Mouse (Mus musculus) natural killer cell, adult 2 months (primary cell): Measurements from ENCODE around the gene Dnajc22.
"Not testable (repeated sequence)": the region's sequence is repeated elsewhere in the genome, so short reads cannot be mapped to it uniquely, and the experiment has no call there.

Source experiments
- DNase-seq, 2 experiments: peaks; one replicate each; pipeline ENCODE4 v3.0.0; 2022; ENCODE audit warnings: low spot score in 2 of 2

Gene Dnajc22

DNA sequence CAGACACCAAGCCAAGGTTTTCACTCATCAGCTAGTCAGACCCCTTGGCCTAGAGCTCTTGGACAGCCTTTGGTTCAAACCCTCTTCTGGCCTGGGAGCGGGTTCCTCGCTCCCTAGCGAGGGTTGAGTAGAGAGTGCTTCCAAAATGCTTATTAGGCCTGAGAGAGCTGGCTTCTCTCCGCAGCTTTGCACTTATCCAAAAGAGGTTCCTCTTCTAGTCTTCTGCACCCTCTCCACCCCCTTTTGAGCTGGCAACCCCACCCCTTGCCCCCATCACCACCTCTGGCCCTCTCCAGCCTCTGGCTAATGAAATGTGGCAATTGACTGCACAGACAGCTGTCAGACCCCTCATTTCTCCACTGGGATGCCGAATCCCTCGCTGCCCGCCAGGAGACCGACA lies at the start of gene Dnajc22:
Gene Dnajc22 (plus strand): TSS at position 301 of the 400 bp plus-strand sequence.
- no peak for DNase-seq

DNA sequence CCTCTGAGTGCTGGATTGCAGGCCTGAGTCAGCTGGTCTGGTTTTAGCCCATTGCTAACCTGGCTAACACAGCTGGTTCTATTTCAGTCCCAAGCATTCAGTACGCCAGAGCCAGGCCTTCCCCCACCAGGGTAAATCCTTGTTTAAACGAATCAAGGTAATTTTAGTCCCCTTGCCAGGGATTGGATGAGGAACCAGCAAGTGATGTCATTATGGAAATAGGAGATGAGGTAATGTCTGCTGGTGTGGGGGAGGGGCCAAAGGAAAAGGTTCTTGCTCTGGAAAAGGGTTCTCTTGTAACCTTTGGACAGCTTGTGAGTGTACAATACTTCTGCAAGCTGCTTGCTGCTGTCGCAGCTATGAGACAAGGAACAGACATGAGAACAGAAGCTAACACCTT lies 48.1 kb upstream of the Dnajc22 start:
- no peak for DNase-seq

DNA sequence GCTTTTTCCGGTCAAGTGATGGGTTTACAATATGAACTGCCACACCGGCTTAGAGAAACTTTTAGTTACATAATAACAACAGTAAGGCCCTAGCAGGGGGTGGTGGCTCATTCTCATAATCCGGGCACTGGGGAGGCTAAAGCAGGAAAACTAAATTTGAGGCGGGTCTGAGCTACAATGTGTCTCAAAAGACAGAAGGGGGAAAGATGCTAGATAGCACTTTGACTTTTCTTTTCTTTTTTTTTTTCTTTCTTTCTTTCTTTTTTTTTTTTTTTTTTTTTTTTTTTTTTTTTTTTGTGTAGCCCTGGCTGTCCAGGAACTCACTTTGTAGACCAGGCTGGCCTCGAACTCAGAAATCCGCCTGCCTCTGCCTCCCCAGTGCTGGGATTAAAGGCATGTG lies 47.2 kb upstream of the Dnajc22 start:
- not testable (repeated sequence) for DNase-seq

DNA sequence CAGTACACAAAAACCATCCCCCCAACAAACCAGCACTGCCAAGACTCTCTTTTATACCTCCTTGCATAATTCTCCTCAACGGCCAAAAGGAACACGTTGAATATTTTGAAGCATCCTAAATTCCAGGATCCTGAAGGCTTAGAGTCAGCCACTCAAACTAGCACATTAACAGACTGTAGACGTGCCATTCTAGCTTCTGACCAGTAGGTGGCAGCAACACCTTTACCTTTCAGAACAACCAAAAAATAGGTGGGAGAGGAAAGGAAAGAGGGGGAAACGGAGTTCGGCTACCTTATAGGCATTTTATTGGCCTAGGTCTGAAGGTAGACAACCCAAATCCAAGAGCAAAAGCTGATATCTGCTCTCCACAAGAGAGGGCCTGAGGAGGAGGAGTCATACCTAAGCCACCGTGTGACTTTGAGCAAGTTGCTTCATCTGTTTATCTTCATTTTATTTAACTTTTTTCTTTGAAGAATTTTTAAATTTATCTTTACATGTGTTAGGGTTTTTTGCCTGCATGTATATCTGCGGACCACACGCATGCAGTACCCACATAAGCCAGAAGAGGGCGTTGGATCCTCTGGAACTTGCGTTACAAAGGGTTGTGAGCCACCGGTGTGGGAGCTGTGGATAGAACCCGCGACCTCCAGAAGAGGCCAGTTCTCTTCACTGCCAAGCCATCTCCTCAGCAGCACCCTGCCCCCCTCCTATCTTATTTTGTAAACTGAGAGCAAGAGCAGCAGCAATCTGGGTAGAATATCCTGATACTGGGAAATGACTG lies 43.3 kb upstream of the Dnajc22 start:
- peak; percentile 42 to 50 for DNase-seq

DNA sequence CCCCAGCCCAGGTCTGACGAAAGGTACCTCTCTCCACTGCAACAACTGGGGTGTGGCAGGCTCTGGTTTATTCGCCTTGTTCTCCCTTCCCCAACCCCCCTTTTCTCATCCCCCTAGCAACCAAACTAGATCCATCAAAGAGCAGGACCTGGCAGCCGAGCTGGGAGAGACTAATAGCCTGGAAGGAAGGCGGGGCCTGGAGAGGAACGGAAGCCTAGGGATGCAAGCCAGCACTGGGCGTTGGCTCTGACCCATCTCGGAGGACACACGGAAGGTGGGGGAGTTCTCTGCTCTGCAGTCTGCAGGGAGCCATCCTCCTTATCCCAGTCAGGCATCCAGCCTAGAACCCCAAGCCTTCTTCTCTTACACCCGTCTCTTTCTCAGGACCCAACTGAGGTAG lies 39.6 kb upstream of the Dnajc22 start:
- no peak for DNase-seq

DNA sequence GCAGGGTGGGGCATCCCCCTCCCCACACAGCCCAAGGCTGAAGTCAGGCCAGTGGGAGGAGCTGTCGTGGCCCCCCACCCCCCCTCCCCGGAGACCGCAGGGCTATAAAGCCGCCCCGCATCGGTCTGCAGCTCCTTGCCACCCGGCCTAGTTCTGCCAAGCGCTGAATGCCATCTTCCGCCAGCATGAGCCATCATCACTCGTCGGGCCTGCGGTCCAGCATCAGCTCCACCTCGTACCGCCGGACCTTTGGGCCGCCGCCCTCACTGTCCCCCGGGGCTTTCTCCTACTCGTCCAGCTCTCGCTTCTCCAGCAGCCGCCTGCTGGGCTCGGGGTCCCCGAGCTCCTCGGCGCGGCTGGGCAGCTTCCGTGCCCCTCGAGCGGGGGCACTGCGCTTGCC lies 37.9 kb upstream of the Dnajc22 start, which contains the start of gene Prph:
Gene Prph (plus strand): TSS at position 135 of the 400 bp plus-strand sequence.
- no peak for DNase-seq

DNA sequence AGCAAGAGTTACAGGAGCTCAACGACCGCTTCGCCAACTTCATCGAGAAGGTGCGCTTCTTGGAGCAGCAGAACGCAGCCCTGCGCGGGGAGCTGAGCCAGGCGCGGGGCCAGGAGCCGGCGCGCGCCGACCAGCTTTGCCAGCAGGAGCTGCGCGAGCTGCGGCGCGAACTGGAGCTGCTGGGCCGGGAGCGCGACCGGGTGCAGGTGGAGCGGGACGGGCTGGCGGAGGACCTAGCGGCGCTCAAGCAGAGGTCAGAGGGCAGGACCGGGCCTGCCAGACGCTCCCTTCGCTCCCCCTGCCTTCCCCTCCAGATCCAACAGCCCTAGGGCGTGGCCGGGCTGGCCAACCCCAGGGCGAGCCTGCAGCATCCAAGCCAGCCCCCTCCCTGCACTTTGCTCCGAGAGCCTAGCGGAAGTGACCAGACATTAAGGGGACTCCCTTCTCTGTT lies 37.4 kb upstream of the Dnajc22 start:
- DNase-seq, result no peak

DNA sequence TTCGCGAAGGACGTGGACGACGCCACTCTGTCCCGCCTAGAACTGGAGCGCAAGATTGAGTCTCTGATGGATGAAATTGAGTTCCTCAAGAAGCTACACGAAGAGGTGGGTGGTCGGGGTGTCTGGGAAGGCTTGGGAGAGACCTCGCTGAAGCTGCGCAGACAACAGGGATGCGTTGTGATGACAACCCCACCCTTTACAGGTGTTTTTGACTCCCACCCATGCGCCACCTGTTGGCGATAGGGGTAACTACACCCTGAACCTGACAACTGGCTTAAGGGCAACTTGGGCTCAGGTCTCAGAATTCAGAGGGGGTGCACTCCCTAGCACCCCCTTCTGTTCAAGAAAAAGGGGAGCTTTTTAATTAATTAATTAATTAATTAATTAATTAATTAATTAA lies 36.6 kb upstream of the Dnajc22 start:
- DNase-seq, result peak; percentile 25 to 51

DNA sequence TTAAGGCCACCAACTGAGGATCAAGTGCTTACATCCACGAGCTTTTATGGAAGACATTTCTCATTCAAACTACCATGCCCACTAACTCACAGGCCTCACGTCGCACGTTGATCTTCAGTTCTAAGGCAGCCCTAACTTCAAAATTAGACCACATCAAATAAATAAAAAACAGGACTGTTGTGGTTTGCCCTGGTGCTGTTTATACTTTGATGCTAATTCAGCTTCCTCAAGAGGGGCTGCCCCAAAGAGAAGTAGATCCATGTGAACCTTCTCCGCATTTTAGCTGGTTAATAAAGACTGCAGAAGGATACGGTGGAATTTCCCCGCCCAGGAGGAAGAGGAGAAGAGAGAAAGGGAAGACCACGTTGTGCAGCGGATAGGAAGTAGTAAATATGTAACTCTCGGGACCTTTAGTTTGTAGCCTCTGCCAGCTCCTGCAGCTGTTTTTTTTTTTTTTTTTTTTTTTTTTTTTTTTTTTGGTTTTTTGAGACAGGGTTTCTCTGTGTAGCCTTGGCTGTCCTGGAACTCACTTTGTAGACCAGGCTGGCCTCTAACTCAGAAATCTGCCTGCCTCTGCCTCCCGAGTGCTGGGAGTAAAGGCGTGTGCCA lies 27.3 kb upstream of the Dnajc22 start:
- no peak for DNase-seq

DNA sequence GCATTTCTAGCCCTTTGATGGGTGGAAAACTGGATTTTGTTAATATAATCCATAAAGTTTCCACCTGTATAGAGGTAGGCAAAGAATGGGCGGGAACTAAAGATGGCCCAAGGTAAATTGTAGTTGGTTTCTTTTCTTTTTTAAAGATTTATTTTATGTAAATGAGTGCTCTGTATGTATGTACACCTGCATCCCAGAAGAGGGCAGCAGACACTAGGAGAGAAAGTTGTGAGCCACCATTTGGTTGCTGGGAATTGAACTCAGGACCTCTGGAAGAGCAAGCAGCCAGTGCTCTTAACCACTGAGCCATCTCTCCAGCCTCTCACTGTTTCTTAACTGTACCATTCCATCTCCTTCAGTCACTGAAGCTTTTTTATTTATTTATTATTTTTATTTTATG lies 21.0 kb upstream of the Dnajc22 start:
- DNase-seq, result no peak

DNA sequence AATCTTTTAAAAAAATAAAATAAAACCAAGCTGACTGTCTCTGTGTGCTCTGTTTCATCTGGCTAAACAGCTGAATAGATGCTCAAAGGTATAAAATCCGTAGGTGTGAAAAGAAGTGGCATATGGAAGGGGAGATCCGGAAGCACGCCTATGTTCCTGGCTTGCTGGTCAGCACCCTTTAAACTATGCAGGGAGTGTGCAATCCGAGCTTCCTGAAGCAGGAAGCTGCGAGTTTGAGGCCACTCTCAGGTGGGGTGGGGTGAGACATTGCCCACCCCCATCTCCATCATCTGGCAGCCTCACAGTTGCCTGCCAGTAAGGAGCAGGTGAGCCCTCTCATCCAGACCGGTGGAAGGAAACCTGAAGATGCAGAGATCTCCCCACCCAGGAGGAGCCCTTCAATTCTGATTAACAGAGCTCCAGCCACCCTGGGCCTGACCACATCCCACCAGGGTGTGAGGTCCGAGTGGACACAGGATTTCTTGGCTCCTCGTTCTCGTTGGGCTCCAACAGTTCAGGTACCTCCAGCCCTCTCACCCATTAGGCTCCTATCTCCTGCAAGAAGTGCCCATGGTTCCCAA lies 18.9 kb upstream of the Dnajc22 start, which contains the start of gene Troap:
Gene Troap (plus strand): TSS at position 557 of the 581 bp plus-strand sequence.
- DNase-seq, result no peak

DNA sequence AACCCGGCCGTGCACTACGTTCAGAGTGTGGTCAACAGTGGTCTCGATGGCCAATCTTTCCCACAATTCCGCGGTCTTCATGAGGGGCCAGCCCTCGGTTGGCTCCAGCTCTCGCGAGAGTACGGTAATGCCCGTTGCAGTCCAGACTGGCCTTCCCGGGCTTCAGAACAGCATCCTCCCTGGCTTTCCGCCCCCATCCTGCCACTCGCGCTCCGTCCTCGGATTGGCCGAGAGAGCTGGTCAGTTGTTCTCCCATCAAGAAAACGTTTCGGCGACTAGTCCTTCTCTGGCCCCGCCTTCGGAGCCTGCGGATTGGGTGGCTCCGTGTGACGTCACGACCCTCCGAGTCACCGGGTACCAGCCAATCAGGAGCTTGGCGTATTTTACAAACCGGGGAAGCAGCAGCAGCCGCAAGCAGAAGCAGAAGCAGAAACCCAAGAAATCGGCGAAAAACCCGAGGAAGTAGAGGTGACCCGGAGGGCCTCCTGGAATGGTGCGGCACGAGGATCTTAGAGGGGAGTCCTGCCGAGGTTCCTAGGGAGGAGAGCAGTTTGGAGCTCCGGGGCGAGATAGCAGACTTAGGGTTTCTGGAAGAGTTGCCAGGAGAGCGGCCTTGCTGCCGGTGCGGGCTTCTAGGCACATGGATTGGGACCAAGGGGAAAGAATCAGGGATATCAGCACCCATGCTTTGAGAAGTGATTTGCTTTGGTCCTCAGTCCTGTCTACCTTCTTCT lies 18.2 kb upstream of the Dnajc22 start:
- peak; percentile 96 for DNase-seq

DNA sequence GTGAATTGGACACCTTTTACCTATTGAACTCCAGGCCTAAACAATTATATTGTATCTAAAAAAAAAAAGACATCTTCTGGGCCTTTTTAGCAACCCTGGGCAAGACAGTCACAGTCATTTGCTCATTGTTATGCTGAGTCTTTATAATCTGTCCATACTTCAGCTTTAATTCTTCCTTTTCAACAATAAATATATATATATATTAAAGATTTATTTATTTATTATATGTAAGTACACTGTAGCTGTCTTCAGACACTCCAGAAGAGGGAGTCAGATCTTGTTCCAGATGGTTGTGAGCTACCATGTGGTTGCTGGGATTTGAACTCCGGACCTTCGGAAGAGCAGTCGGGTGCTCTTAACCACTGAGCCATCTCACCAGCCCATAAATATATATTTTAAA lies 17.0 kb upstream of the Dnajc22 start:
- DNase-seq, result not testable (repeated sequence)

DNA sequence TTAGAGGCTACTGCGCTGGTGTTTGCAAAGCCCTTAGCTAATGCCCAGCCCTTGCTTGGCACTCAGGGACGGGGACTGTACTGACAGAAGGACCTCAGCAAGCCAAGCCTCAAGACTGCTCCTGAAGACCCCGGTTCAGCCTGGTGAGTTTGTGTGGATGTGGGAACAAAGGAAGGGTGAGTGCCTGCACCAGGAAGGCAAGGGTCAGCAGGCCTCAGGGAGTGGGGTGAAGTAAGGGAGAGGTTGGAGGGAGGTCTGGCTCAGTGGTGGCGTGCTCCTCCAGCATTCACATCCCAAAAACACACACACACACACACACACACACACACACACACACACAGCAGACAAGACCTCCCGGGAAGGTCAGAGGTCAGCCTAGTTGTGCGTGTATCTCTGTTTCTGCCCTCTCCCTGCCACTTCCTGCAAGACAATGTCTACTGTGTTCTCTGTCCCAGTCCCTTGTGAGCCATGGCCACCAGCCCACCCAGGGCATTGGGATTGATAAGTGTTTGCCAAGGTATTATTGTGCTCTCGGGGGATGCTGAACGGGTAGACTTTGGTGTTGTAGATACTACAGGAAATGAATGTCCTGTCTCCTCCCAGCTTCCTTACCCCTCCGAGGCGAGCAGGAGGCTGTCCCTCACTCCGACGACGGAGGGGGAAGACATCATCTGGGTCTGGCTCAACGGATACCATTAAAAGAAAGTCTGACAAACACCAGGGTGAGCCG lies 14.6 kb upstream of the Dnajc22 start:
- DNase-seq, result no peak

DNA sequence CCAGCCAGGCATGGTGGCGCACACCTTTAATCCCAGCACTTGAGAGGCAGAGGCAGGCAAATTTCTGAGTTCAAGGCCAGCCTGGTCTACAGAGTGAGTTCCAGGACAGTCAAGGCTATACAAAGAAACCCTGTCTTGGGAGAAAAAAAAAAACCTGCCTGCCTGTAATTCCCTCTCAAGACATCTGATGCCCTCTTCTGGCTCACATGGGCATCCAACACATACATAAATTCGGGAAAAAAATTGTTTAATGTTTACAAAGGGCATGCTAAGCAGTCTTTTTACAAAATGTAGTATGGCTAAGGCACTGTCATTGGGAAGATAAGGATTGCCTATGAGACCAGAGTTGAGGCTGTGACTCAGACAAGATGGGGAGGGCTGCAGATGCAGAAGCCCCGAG lies 13.2 kb upstream of the Dnajc22 start:
- no peak for DNase-seq

DNA sequence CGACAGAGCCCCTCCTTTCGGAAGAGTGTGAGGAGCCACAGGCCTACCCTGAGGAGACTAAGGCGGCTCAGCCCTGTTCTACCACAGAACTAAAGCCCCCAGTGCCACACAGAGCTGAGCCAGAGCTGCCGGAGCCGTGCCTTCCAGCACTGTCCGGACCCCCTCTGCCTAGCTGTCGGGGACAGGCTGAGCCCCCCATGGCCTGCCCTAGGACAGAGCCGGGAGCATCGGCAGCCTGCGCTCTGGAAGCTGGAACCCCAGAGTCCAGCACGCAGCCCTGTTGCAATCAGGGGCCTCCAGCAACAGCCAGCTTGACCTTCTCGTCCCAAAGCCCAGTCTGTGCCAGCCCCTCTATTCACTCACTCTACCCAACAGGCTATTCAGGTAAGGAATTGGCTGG lies 10.6 kb upstream of the Dnajc22 start:
- no peak for DNase-seq

DNA sequence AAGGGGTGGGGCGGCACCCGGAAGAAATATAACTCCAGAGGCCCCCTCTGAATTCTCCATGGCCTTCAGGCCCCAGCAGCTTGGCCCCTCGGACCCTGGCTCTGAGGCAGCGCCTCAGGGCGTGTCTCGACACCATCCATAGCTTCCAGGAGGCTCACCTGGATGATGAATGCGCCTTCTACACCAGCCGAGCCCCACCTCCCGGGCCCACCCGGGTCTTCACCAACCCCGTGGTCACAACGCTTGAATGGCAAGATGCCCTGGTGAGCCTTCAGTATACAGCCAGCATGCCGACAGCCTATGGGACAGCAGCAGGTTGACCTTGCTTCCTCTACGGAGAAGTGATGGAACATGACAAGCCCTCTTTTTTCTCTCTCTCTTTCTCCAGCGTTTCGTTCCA lies 10.1 kb upstream of the Dnajc22 start:
- DNase-seq, result no peak

DNA sequence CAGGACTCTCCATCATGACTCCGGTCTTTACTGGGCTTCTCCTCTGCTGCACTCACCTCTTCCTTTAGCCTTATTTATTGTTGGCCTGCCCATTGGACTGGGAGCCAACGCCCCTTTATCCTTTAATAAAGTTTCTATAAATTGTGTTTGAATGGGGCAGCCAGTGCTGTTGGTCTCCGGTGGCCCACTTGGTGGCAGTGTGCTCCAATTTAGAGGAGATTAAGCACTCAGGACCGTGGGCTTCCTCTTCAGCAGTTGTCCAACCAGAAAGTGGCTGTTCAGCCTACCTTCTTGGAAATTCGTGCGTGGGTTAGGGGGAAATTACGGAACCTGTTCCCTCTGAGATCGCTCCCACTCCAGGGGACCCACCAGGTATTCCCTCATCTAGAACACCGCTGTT lies 9.7 kb upstream of the Dnajc22 start:
- no peak for DNase-seq

DNA sequence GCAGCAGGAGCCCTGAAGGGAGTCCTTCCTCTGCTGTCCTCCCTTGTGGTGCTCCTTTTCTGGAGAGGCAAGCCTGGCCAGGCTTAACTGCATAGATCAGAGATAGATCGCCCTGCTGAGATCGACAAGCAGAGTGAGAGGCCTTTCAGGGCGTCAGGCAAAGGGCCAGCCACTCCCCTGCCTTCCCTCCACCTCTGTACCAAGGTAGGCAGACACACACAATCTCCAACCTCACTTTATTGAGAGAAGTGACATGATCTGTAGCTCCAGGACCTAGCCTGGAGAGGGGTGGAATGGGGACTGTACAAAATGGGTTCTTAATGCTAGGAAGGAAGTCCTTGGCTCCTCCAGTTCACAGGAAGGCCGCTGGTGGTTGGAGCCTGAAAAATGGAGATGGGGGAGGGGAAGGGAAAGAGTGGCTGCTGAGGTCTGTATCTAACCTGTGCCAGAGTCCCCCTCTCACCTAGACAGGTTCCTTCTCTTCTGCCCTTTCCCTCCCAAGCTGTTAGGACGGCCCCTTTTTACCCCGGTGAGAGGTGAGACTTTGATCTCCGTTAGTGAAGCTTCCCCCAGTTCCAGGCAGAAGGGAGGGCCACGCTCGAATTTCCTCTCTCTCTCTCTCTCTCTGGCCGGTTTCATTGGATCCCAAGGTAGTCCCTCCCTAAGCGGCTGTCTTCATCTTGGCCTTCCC lies 9.0 kb upstream of the Dnajc22 start:
- DNase-seq, result no peak

DNA sequence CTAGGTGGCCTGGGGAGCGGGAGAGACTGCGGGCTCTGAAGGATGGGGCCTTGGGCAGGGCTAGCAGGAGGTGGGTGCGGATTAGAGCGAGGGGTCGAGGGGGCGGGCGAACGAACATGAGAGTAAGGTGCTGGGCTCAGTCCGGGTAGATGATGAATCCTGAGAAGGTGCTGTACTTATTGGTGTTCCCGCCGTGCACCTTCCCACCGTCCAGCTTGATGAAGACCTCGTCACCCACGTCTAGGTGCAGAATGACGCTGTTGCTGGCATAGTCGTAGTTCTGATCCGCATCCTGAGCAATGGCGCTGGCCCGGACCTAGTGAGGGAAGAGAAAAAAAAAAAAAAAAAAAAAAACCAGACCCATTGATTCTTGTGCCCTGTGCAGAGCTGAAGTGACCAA lies 8.4 kb upstream of the Dnajc22 start:
- no peak for DNase-seq

DNA sequence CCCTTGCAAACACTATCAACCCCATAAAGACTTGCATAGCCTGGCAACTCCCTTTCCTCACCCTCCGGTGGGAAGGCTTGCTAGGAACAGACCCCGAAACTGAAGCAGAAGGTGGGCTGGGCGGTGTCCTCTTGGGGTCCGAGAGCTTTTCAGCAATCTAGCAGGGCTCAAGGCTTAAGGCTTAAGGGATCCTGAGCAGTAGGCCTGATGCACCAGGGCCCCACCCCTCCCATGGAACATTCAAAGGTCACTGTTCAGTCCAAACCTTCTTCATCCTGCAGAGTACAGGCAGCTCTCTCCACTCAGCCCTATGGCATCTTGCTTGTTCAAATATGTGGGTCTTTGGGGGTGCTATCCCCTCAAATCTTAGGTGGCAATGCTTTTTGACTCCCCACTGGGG lies 7.0 kb upstream of the Dnajc22 start:
- no peak for DNase-seq
